Mouse (Mus musculus) midbrain, embryonic 10.5 days (tissue): ENCODE data around the gene Entpd3. TPM values are rescaled to one million over a fixed set of nuclear protein-coding genes. Genes with fewer than 3 reads are reported as not detected.
A peak's percentile ranks its signal among the peaks of the same experiment; 100 is the strongest.

Experiments used
- DNase-seq: peaks from one replicate; pipeline ENCODE4 v3.0.0-alpha.2; 2017; ENCODE audit warnings: low spot score
- H3K27ac ChIP-seq: fragments of 300-500 bp; sonication (generic); replicated peaks from 2 replicates; pipeline ENCODE4 v1.5.1; 2016; ENCODE audit warnings: mild to moderate bottlenecking
- H3K27me3 ChIP-seq: fragments of 300-500 bp; sonication (generic); 2 replicates; pipeline ENCODE4 v1.6.1; 2016; ENCODE audit warnings: low read depth, mild to moderate bottlenecking; ENCODE audit not compliant: poor library complexity, severe bottlenecking
- H3K36me3 ChIP-seq: fragments of 300-500 bp; sonication (generic); 2 replicates; pipeline ENCODE4 v1.6.1; 2016; ENCODE audit warnings: mild to moderate bottlenecking, moderate library complexity
- H3K4me1 ChIP-seq: fragments of 300-500 bp; sonication (generic); 2 replicates; pipeline ENCODE4 v1.6.1; 2016
- H3K4me3 ChIP-seq: fragments of 300-500 bp; sonication (generic); 2 replicates; pipeline ENCODE4 v1.5.1; 2016; ENCODE audit warnings: mild to moderate bottlenecking, moderate library complexity
- H3K9me3 ChIP-seq: fragments of 300-500 bp; sonication (generic); replicated peaks from 2 replicates; pipeline ENCODE4 v1.6.1; 2016; ENCODE audit warnings: mild to moderate bottlenecking
- WGBS: fragments of 180-500 bp; shearing (Covaris S2); methylation state at CpG from one replicate; pipeline ENCODE4 v1.1.7; 2016; 5-methylcytosine and 5-hydroxymethylcytosine counted together
- polyA plus RNA-seq: library from polyadenylated mRNA; unstranded; fragments of >200 nt; fragmentation: Nextera tagmentation; extraction: Ambion mirVana; gene quantifications from 2 replicates; pipeline ENCODE4 v1.2.1, GENCODE M21; 2016

The Entpd3 gene
- polyA plus RNA-seq, 1 experiment from 2014 or later = 0.06 TPM

DNA sequence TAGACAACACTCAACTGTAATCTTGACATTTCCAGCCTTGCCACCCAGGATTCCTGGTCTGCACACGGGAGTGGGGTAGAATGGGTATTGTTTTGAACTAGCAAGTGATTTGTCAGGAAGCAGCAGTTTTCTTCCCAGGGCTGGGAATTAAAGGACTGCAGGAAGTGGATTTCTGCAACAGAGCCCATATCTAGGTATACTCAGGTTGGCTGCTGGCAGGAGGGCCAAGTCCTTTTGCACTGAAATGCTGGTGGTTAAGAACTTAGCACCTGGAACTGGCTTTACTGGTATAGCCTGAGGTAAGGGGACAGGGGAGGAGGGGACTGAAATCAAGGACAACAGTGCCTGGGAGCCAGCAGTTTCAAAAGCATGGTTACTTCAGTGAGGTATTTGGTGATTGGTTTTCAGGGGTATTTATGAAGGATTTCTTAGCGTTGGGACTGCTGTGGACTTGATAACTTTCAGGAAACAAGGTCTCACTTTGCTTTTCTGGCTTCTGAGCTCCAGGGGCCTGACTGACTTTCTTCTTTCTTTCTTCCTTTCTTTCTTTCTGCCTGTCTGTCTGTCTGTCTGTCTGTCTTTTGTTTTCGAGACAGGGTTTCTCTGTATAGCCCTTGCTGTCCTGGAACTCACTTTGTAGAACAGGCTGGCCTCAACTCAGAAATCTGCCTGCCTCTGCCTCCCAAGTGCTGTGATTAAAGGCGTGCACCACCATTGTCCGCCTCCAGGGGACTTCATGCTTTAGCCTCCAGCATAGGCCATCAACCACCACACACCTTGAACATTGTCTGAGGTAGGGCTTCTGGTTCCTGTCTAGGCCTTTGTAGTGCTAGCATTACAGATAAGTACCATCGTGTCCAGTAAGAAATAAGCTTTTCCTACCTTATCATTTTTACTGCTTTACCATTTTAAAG is 36.4 kb downstream of the Entpd3 start:
- peak; percentile 28 for DNase-seq
- Histone ChIP-seq H3K4me1 (peaks cover 39% of the 10 kb centered on the region), H3K27me3 (no peaks in the 10 kb centered on the region), H3K27ac (peak overlapping the region; percentile 33; the same call in 1 of the 2 replicates), H3K9me3 (no peaks in the 10 kb centered on the region), H3K36me3 (peaks cover 44% of the 10 kb centered on the region), H3K4me3 (peak overlapping the region; percentile 87)
- 62% methylated on average over 6 of the region's 6 CpGs for WGBS

DNA sequence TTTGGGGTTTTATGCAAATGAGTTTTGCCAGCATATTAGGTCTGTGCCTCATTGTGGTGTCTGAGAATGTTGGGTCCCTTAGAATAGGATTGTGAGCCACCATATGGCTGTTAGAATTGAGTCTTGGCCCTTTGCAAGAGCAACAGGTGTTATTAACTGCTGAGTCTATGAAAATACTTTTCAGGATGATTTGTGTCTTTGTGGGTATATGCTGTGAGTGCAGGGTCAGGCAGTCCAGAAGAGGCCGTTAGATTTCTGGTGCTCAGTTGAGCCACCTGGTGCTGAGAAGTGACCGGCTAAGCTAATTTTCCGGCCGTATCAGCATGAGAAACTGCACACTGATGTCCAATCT is 37.0 kb downstream of the Entpd3 start:
- Histone ChIP-seq H3K9me3 (no peaks in the 10 kb centered on the region), H3K36me3 (peaks cover 44% of the 10 kb centered on the region), H3K27ac (peak overlapping the region; percentile 33; the same call in 1 of the 2 replicates), H3K4me1 (peaks cover 40% of the 10 kb centered on the region), H3K27me3 (no peaks in the 10 kb centered on the region), H3K4me3 (peak overlapping the region; percentile 87)
- DNase-seq = no peak
- WGBS = 9% methylated on average over 4 of the region's 4 CpGs

DNA sequence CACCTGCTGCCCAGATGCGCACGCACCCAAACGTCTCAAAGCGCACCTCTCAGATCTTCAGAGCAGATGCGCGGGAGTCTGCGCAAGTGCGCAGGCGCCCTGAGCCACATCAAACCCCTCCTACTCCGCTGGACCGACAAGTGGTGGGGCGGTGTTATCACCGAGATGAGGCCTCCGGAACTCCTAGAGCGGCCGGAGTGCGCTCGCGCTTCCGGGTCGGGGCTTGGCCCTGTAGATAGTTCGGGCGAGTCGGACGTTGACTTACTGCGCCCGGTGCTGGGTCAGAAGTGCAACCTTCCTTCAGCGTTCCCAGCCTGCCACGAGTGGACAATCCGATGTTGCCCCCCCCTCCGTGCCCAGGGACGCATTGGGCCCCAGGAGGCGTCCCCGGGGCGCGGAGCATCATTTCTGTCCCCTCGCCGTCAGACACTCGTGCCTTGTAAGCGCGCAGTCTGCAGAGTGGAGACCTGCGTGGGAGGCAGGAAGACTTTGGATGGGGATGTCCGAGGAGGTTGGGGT is 37.6 kb downstream of the Entpd3 start:
- no peaks in the 10 kb centered on the region for H3K27me3 ChIP-seq
- WGBS = under 1% methylated on average over 43 of the region's 43 CpGs
- peak; percentile 96 for DNase-seq
- peak overlapping the region; percentile 87 for H3K4me3 ChIP-seq
- peaks cover 44% of the 10 kb centered on the region for H3K4me1 ChIP-seq
- H3K9me3 ChIP-seq = no peaks in the 10 kb centered on the region
- peak overlapping the region; percentile 90 for H3K27ac ChIP-seq
- H3K36me3 ChIP-seq = peaks cover 43% of the 10 kb centered on the region

DNA sequence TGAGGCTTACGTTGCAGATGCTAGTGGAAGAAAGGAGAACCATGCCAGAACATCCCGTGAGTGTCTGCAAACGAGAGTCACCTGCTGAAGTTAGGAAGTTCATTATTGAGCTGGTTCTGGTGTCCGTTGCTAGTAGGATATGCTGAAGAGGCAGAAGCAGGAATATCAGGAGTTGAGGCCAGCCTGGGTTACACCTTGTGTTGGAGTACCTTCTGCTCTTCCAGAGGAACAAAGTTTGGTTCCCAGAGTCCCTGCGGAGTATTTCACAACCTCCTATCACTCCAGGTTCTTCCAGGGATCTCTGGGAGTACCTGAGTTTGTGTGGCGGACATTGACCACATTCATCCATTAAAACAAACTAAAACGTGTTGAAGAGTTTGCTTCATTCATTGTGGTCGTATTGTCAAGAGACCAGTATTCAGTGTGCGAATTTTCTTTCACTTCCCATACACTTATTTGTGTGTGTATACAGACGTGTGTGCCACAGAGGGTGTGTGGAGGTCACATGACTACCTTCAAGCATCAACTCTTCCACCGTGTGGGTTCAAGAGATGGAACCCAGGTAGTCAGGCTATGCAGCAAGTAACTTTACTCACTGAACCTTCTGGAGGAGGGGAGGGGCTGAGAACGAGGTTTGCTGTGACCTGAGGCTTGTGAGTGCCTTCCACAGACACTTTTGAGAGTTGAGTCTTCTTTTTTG is 38.2 kb downstream of the Entpd3 start:
- peak overlapping the region; percentile 87 for H3K4me3 ChIP-seq
- no peaks in the 10 kb centered on the region for H3K9me3 ChIP-seq
- H3K36me3 ChIP-seq = peaks cover 36% of the 10 kb centered on the region
- WGBS = 57% methylated on average over 12 of the region's 12 CpGs
- no peaks in the 10 kb centered on the region for H3K27me3 ChIP-seq
- peak overlapping the region; percentile 90 for H3K27ac ChIP-seq
- peaks cover 44% of the 10 kb centered on the region for H3K4me1 ChIP-seq
- no peak for DNase-seq

DNA sequence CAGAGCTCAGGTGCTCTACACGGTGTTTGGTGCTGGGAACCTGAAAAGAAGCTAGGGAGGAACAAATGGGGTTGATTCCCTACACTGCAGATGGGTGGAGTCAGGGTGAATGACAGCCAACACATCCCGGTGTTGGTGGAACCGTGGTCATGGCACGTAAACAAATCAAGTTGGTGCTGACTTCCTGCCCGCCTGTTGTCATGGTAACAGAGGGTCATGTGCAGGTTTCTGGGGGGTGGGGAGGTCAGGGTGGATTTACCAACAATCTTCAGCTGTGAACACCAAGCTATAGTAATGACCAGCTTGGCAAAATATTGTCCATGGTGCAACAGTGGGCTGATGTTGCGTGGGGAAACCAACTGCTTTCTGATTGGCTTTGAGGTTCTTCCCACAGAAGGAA is 39.1 kb downstream of the Entpd3 start:
- Histone ChIP-seq H3K9me3 (no peaks in the 10 kb centered on the region), H3K4me3 (no peak overlapping the region), H3K27ac (no peak overlapping the region), H3K4me1 (peaks cover 43% of the 10 kb centered on the region), H3K27me3 (no peaks in the 10 kb centered on the region), H3K36me3 (peaks cover 28% of the 10 kb centered on the region)
- WGBS = 70% methylated on average over 6 of the region's 6 CpGs
- no peak for DNase-seq

DNA sequence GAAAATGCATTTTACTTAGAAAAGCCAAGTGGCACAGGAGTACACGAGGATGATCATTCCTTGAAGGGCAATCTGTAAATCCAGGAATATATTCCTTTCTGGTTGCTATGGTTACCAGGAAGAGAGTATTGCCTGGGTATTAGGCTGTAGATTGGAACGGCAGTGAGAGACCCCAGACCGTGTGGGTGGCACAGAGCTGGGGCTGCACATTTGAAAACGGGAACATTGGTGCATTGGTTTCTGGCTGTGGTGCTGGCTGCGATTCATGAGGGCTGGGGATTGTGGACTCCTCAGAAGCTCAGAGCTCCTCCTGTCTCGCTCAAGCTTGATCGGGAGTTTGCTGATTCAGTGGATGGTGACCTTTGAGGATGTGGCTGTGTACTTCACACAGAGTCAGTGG is 40.2 kb downstream of the Entpd3 start:
- peaks cover 43% of the 10 kb centered on the region for H3K4me1 ChIP-seq
- no peak overlapping the region for H3K4me3 ChIP-seq
- WGBS = 81% methylated on average over 7 of the region's 7 CpGs

DNA sequence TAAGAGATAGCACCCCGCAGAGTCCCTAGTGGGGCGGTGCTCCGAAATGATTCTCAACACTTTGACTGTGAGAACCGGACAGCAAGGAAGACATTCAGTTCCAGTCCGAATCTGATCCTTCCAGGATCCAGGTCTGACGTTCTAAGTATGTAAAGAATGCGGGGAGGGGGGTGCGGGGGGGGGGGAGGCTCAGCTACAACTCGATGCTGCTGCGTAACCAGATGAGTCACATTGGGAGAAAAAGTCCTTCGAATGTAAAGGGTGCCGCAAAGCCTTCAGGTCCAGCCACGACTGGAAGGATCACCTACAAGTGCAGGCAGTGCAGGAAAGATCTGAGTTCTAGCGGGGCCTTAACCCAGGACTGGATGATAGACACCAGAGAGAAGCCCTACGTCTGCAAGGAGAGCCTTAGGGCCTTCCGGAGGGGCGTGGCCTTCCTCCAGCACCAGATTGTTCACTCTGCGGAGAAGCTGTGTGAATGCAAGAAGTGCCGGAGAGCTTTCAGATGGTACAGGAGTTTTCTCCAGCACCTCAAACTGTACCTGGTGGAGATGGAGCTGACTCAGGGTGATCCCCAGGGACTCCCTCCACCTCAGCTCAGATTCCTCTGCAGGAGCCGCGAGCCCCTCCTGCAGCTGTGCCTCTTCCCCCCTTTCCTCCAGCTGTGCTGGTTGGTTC is 42.5 kb downstream of the Entpd3 start:
- peak; percentile 67 for DNase-seq
- 22% methylated on average over 21 of the region's 21 CpGs for WGBS
- Histone ChIP-seq H3K4me3 (peak overlapping the region; percentile 51), H3K9me3 (no peaks in the 10 kb centered on the region), H3K4me1 (peaks cover 34% of the 10 kb centered on the region), H3K27me3 (no peaks in the 10 kb centered on the region), H3K27ac (peak overlapping the region; percentile 79), H3K36me3 (no peaks in the 10 kb centered on the region)

More for the DNA sequence above, 40.2 kb downstream of the Entpd3 start:
- DNase-seq = no peak
- peaks cover 16% of the 10 kb centered on the region for H3K36me3 ChIP-seq
- no peak overlapping the region for H3K27ac ChIP-seq
- H3K27me3 ChIP-seq = no peaks in the 10 kb centered on the region
- no peaks in the 10 kb centered on the region for H3K9me3 ChIP-seq

DNA sequence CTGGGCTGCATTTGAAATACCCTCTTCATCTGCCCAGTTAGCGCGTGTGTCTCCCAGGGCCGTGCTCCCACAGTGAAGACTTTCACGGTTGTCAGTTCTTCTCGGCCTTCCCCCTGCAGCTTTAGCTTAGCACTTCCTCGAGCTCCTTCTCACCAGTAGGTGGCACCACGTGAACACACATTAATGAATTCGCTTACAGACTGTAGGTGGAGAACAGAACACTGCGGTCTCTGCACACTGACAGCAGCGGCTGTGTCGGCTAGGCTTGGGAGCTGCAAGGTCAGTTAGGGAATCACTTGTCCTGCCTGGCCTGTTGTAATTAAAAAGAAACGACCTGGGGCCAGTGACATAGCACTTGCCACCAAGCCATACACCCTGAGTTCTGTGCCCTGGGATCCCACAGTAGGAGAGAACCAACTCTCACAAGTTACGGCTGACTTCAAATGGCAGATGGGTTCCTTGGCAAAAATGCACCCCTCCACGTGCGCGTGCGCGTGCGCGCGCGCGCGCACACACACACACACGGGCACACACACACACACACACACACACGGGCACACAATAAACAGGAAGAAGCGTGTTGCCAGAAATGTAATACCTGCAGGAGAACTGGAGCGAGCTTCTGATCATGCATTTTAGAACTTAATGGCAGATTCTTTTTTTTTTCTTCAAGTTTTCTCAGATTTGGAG is 43.1 kb downstream of the Entpd3 start:
- H3K27me3 ChIP-seq = no peaks in the 10 kb centered on the region
- peaks cover 29% of the 10 kb centered on the region for H3K4me1 ChIP-seq
- no peaks in the 10 kb centered on the region for H3K36me3 ChIP-seq
- H3K27ac ChIP-seq = peak overlapping the region; percentile 79
- H3K4me3 ChIP-seq = peak overlapping the region; percentile 51
- 11% methylated on average over 28 of the region's 28 CpGs for WGBS
- peak; percentile 86 for DNase-seq
- no peaks in the 10 kb centered on the region for H3K9me3 ChIP-seq

DNA sequence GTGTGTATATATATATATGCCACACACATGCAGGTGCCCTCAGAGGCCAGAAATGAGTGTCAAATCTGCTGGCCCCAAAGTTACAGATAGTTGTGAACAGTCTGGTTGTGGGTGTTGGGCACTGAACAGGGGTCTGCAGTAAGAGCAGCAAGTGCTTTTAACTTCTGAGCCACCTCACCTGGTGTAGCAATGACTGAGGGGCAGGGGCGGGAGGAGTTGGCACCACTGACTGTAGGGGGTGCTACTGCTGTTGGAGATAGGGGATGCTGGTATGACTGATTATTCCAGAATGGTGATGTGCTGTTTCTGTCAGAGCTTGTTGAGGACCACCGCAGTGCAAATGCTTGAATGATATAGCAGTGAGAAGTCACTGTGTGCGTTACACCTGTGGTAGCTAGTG is 43.7 kb downstream of the Entpd3 start:
- Histone ChIP-seq H3K4me3 (peak overlapping the region; percentile 51; the same call in 1 of the 2 replicates), H3K4me1 (peaks cover 25% of the 10 kb centered on the region)
- 76% methylated on average over 3 of the region's 3 CpGs for WGBS

DNA sequence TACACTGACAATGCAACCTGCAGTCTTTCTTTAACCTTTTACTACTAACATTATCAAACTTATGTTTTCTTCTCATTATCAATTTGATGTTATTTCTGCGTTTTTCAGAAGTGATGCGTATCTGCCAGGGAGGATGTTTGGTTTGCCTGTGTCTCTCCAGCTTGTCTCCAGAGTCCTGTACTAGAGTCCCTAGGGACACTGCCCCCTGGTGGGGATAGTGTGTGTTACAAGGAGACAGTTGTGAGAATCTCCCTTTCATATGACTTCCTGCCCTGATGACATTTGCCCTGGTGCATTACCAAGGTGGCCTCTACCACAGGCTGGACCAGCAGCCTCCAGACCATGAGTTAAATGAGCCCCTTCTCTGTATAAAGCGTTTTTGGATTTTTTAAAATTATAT is 46.9 kb downstream of the Entpd3 start:
- no peaks in the 10 kb centered on the region for H3K27me3 ChIP-seq
- H3K4me1 ChIP-seq = peaks cover 21% of the 10 kb centered on the region
- H3K36me3 ChIP-seq = no peaks in the 10 kb centered on the region
- no peak overlapping the region for H3K27ac ChIP-seq
- WGBS = 22% methylated on average over 3 of the region's 3 CpGs
- no peaks in the 10 kb centered on the region for H3K9me3 ChIP-seq
- no peak overlapping the region for H3K4me3 ChIP-seq
- peak; percentile 81 for DNase-seq

More for the DNA sequence above, 43.7 kb downstream of the Entpd3 start:
- DNase-seq = no peak
- no peak overlapping the region; the same call in 1 of the 2 replicates for H3K27ac ChIP-seq
- no peaks in the 10 kb centered on the region for H3K27me3 ChIP-seq
- H3K36me3 ChIP-seq = no peaks in the 10 kb centered on the region
- no peaks in the 10 kb centered on the region for H3K9me3 ChIP-seq

DNA sequence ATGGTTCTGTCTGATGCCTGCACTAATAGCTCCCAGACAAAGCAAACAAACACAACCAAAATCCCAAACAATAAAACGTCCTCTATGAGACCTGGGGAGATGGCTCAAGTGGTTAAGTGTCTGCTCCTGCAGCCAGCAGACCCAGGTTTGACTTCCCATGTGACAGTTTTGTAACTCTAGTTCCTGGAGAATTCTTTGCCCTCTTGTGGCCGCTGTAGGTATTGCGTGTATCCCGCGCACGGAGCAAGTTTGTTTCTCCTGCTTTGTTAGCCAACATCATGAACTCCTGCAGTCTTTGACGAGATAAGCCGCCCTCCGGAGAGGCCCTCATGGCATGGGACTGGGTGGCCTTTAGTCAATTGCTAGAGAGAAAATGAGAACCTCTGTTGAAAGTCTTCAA is 51.9 kb downstream of the Entpd3 start:
- no peaks in the 10 kb centered on the region for H3K27me3 ChIP-seq
- 5% methylated on average over 9 of the region's 9 CpGs for WGBS

More for the DNA sequence above, 51.9 kb downstream of the Entpd3 start:
- Histone ChIP-seq H3K9me3 (no peaks in the 10 kb centered on the region), H3K4me3 (no peak overlapping the region), H3K4me1 (peaks cover 28% of the 10 kb centered on the region), H3K27ac (no peak overlapping the region), H3K36me3 (no peaks in the 10 kb centered on the region)
- DNase-seq = peak; percentile 86
